Mouse (Mus musculus): ENCODE data around the gene Bmpr1b.

DNA sequence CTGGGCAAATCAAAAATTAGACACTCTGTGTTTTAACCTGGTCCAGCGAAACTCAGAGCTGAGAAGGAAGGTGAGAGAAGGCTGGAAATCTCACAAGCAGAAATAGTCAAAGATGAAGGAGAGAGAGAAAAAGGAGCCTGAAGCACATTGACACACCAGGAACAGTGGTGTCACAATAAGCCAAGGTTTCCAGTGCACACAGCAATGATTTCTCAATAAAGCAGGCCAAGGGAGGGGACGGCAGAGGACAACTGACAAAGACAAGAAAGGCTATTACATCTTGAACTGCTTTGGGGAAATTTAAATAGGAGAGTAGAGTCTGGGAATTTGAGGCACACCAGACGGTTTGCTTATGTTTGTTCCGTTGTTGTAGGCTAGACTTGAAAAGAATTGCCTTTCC is 314.9 kb downstream of the Bmpr1b start:
- no peak for TF ChIP-seq POLR2A (IDR thresholded peaks at IDR 0.05; ENCODE audit: borderline replicate concordance, insufficient read depth, low read length)
- TF ChIP-seq CTCF (IDR thresholded peaks at IDR 0.05; ENCODE audit: borderline replicate concordance, insufficient read depth, low read depth, low read length), result no peak

Measured in cerebellum, adult 2 months (tissue).